Mouse (Mus musculus): ENCODE data around the gene Tnrc6c. TPM values are rescaled to one million over a fixed set of nuclear protein-coding genes. Genes with fewer than 3 reads are reported as not detected.

Tnrc6c gene
- polyA plus RNA-seq, 1 experiment: 28.1 TPM

DNA sequence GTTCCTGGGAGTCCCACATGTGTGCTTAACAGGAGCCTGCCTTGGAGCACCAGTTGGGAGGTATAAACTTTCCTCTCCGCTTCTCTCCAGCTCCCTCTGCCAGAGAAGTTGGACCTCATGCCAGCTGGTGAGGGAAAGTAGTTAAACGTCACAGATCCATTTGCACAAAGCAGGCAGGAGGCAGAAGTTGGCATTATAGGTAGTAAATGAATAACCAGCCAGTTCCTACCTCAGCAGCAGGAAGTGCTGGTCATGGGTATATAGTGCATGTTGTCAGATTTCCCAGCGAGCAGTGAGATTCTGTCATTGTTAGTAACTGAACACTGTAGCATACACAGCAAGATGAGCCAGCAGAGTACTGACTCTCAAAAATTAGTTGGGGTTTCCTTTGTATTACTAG, 31.4 kb downstream of the Tnrc6c start:
- TF ChIP-seq GATA1 (IDR thresholded peaks at IDR 0.05; ENCODE audit: low read length): no peak

- no peak for TF ChIP-seq GATA1 (IDR thresholded peaks at IDR 0.05; ENCODE audit: low read length)
Measured at GRCm38 (mm10) chr11:117686021-117686420, 31.9 kb downstream of the Tnrc6c start.

DNA sequence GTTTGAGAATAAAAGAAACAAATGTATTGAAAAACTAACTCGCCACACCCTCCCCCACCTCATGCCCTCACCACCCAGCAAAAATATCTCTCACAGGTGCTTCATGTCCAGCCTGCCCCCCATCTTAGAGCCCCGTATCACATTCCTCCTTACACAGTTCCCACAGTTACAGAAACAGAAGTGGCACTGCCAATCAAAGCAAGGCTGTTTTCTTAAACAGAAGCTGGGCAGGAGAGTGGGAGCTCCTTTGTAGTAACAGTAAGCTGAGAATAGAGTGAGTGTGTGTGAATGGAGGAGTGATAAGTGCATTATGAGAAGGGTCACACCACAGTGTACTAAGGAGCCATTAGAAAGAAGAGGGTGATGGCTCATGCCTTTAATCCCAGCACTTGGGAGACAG, 34.5 kb downstream of the Tnrc6c start:
- TF ChIP-seq GATA1 (IDR thresholded peaks at IDR 0.05; ENCODE audit: low read length): no peak

GRCm38 (mm10) chr11:117691311-117691710, 37.2 kb downstream of the Tnrc6c start:
- no peak for TF ChIP-seq GATA1 (IDR thresholded peaks at IDR 0.05; ENCODE audit: low read length)

DNA sequence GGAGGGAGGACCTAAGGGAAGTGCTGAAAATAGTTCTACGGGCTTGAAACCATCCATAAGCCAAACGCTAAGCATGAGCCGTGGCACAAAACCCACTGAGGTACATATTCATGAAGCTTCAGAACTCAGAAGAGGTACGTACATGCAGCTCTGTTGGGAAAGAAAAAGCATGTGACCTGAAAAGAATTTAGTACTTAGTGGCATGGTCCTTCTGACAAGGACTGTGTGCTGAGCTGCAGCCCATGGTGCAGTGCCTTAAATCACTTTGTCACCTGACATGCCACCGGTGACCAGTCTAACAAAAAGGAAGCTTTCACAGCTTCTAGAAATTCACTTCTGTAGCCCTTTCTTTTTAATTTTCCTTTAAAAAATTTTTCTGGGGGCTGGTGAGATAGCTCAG, 40.0 kb downstream of the Tnrc6c start:
- TF ChIP-seq GATA1 (IDR thresholded peaks at IDR 0.05; ENCODE audit: low read length): no peak

GRCm38 (mm10) chr11:117696585-117696984, 42.5 kb downstream of the Tnrc6c start:
- no peak for TF ChIP-seq GATA1 (IDR thresholded peaks at IDR 0.05; ENCODE audit: low read length)

GRCm38 (mm10) chr11:117700871-117701270, 46.8 kb downstream of the Tnrc6c start:
- no peak for TF ChIP-seq GATA1 (IDR thresholded peaks at IDR 0.05; ENCODE audit: low read length)

GRCm38 (mm10) chr11:117706267-117706666, 52.2 kb downstream of the Tnrc6c start:
- no peak for TF ChIP-seq GATA1 (IDR thresholded peaks at IDR 0.05; ENCODE audit: low read length)

DNA sequence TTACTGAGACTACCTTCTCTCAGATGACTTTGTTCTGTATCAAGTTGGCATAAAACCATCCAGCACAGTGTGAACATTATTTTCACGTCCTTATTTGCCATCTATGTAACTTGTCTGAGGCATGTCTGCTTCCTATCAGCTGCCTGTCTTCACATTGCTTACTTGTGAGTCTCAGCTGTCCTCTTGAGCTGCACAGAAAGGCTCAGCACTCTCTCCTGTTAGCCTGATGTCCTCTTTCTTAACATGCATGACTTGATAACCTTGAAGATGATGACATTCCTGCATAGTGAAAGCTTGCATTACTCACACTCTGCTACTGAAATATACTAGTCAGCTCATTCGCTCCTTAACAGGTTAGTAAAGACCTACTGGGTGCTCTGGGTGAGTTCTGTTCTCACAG, 53.1 kb downstream of the Tnrc6c start:
- TF ChIP-seq GATA1 (IDR thresholded peaks at IDR 0.05; ENCODE audit: low read length): no peak

DNA sequence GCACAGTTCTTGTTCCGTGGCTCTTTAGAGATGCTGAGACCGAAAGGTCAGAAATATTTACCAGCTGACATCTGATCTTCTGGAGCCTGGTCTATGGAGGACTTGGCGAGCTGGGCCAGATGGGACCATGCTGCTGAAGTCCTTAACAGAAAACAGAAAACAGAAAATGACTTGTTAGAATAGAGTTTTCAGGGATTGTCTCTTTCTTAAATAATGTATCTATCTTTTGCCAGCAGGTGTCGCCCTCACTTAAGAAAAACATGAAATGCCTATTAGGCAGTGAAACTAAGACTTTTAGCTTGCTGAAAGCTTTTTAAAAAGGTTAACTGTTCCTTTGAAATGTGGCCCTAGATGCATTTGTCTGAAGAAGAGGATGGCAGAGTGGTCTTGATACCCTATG, 55.2 kb downstream of the Tnrc6c start:
- TF ChIP-seq GATA1 (IDR thresholded peaks at IDR 0.05; ENCODE audit: low read length): no peak

DNA sequence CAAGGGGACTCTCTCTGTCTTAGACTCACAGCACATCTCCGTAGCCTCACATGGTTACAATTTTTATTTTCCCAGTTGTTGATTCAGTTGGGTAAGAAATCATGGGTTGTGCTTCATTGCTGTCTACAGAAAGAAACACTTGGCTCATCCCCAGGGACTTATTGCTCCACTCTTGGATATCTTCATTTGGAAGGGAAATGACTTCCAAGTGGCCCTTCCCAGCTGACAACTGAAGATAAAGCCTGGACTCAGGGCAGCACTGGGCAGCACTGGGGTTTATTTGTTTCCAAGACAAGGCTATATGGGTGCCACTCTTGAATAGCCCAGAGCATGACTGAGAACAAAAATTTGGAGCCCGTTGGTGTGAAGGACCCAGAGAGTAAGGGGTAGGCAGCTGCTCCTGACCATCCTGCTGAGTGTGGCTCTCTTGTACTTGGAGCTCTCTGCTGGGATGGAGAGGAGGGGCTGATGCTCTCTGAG, 56.8 kb downstream of the Tnrc6c start:
- no peak for TF ChIP-seq GATA1 (IDR thresholded peaks at IDR 0.05; ENCODE audit: low read length)

- no peak for TF ChIP-seq GATA1 (IDR thresholded peaks at IDR 0.05; ENCODE audit: low read length)
Measured at GRCm38 (mm10) chr11:117712065-117712464, 58.0 kb downstream of the Tnrc6c start.

DNA sequence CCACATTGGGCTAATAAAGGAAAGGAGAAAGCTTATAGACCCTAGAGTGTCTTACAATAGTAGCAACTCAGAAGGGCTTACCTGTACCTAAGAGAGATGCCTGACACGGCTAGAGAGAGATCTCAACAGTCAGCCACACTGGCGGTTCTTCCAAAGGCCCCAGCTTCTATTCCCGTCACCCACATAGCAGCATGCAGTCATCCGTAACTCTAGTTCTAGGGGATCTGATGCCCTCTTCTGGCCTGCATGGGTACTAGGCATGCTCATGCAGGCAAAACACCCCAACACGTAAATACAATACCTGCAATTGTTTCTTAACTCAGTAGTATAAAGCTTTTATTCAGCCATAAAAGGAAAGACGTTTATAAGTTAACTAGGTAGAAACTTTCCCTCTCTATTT, 59.3 kb downstream of the Tnrc6c start:
- no peak for TF ChIP-seq GATA1 (IDR thresholded peaks at IDR 0.05; ENCODE audit: low read length)

DNA sequence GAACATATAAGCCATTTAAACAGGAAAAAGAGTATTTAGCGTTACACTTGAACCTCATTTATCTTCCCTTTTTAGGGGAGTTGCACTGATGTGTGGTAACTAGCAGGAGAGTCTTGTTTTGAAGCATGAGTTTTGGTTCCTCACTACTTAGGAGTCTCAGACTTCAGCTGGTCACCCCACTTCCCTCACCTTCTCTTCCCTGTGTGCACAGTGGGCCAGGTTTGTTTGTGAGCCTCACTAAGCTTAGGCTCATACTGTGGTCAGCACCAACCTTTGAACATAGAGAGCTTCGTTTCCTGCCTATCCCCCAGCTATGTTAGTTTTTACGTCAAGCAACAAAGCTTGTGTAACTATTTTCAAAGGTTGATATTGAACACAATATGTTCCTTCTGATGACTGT, 64.7 kb downstream of the Tnrc6c start:
- no peak for TF ChIP-seq GATA1 (IDR thresholded peaks at IDR 0.05; ENCODE audit: low read length)

GRCm38 (mm10) chr11:117724604-117725301, 70.7 kb downstream of the Tnrc6c start:
- TF ChIP-seq GATA1 (IDR thresholded peaks at IDR 0.05; ENCODE audit: low read length): no peak

- no peak for TF ChIP-seq GATA1 (IDR thresholded peaks at IDR 0.05; ENCODE audit: low read length)
Measured at GRCm38 (mm10) chr11:117727031-117727430, 72.9 kb downstream of the Tnrc6c start.

DNA sequence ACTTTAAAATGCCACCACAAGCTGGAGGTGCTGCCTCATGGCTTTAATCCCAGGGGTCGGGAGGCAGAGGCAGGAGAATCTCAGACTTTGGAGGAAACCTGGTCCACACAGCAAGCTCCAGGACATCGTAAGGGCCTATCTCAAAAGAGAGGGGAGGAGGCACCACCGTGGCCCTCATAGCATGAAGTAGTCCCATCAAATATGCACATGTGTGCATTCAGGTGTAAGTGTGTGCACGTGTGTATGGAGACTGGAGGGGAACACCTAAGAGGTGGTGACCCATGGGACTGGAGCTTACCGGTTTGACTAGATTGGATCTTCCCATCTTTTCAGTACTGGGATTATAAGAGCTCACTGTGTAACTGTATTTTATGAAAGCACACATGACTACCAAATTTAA, 74.2 kb downstream of the Tnrc6c start:
- TF ChIP-seq GATA1 (IDR thresholded peaks at IDR 0.05; ENCODE audit: low read length): no peak

DNA sequence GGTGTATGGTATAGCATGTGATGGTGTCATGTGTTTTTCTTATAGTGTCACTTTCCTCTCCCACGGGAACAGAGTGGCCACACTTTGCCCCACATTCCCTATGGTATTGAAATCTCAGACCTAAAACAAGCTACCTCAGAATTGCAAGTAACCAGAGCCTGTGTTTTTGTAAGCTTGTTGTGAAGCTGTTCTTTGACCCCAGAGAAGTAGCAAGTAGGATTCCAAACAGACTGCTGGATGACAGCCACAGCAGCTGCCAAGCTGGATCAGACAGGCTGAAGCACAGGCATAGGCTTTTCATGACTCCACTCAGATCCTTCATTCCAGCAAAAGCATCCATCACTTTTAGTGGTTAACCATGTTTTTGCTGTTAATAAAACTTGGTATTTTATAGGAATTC, 74.8 kb downstream of the Tnrc6c start:
- no peak for TF ChIP-seq GATA1 (IDR thresholded peaks at IDR 0.05; ENCODE audit: low read length)
